27 mouse cellular contexts compared by ENCODE assay signal in genomic region chr17:84206239-84206638, GRCm38 (mm10). TPM values are rescaled to one million over a fixed set of nuclear protein-coding genes. Genes with fewer than 3 reads are reported as not detected.
DNase-seq lines count a peak whose midpoint lies in the region; ATAC-seq and TF ChIP-seq lines count a peak whose summit lies in the region.
"Had no signal": no experiment of that assay in that cellular context is flagged by ENCODE, and none has a peak within 500 bp of the region (broad histone marks: within the 10 kb centered on the region; RNA-seq: fewer than 3 reads in every experiment).

No protein-coding gene starts in this region.

- 0 out of 2 replicates have a peak overlapping the region, but pooled peaks have one; percentile 17 for H3K27ac ChIP-seq in forebrain, embryonic 15.5 days (replicated peaks)
- H3K27ac ChIP-seq in forebrain, postnatal 0 days (ENCODE audit: low read depth, low read length) = no peak overlapping the region
- no peak overlapping the region for H3K27ac ChIP-seq in midbrain, embryonic 14.5 days (replicated peaks; ENCODE audit: low read depth, low read length)
- H3K27ac ChIP-seq in midbrain, embryonic 13.5 days = no peak overlapping the region
- peak overlapping the region; percentile 57 for H3K27ac ChIP-seq in limb, embryonic 12.5 days
- H3K27ac ChIP-seq in stomach, postnatal 0 days (replicated peaks) = peak overlapping the region; percentile 61
- H3K27ac ChIP-seq: forebrain, embryonic 13.5 days; hindbrain, embryonic 10.5 days; hindbrain, embryonic 15.5 days; liver, embryonic 12.5 days; midbrain, embryonic 15.5 days; stomach, embryonic 15.5 days had no signal

- DNase-seq in forebrain, postnatal 0 days = no peak
- peak; percentile 18 for DNase-seq in midbrain, embryonic 14.5 days
- DNase-seq in stomach, postnatal 0 days (ENCODE audit: low spot score) = no peak
- DNase-seq in lung, postnatal 4 days = no peak
- DNase-seq: adrenal gland, postnatal 25 days; cerebellum, adult 18-20 months; cerebellum, postnatal 10 days; heart, postnatal 14 days; kidney, adult 2 months; kidney, postnatal 4 days; layer of hippocampus, postnatal 36 days; liver, postnatal 0 days; lung, postnatal 36 days; right cerebral cortex, postnatal 25 days; thymus, postnatal 4 days had no signal

- H3K27me3 ChIP-seq in forebrain, embryonic 15.5 days = no peaks in the 10 kb centered on the region
- no peaks in the 10 kb centered on the region for H3K27me3 ChIP-seq in forebrain, postnatal 0 days (ENCODE audit: insufficient read depth, low read length)
- no peaks in the 10 kb centered on the region for H3K27me3 ChIP-seq in midbrain, embryonic 14.5 days (ENCODE audit: control insufficient read depth, insufficient read depth, low read length)
- H3K27me3 ChIP-seq in midbrain, embryonic 13.5 days = no peaks in the 10 kb centered on the region
- no peaks in the 10 kb centered on the region for H3K27me3 ChIP-seq in limb, embryonic 12.5 days
- no peaks in the 10 kb centered on the region for H3K27me3 ChIP-seq in stomach, postnatal 0 days (ENCODE audit: control insufficient read depth, insufficient read depth, low read length)
- H3K27me3 ChIP-seq: forebrain, embryonic 13.5 days; hindbrain, embryonic 15.5 days; liver, embryonic 12.5 days; midbrain, embryonic 15.5 days; Patski; stomach, embryonic 15.5 days had no signal

- H3K9me3 ChIP-seq in forebrain, embryonic 15.5 days = no peaks in the 10 kb centered on the region
- no peaks in the 10 kb centered on the region for H3K9me3 ChIP-seq in forebrain, postnatal 0 days (ENCODE audit: low read length)
- H3K9me3 ChIP-seq in midbrain, embryonic 14.5 days (ENCODE audit: control insufficient read depth, low read length) = no peaks in the 10 kb centered on the region
- H3K9me3 ChIP-seq in midbrain, embryonic 13.5 days = no peaks in the 10 kb centered on the region
- H3K9me3 ChIP-seq in limb, embryonic 12.5 days = no peaks in the 10 kb centered on the region
- no peaks in the 10 kb centered on the region for H3K9me3 ChIP-seq in stomach, postnatal 0 days (ENCODE audit: control insufficient read depth, low read length)
- H3K9me3 ChIP-seq: forebrain, embryonic 13.5 days; hindbrain, embryonic 10.5 days; hindbrain, embryonic 15.5 days; liver, embryonic 12.5 days; midbrain, embryonic 15.5 days; stomach, embryonic 15.5 days had no signal

- no peaks in the 10 kb centered on the region for H3K4me1 ChIP-seq in forebrain, embryonic 15.5 days
- H3K4me1 ChIP-seq in forebrain, postnatal 0 days (ENCODE audit: insufficient read depth) = no peaks in the 10 kb centered on the region
- H3K4me1 ChIP-seq in midbrain, embryonic 14.5 days (ENCODE audit: control insufficient read depth, insufficient read depth, low read length) = no peaks in the 10 kb centered on the region
- 0 out of 2 replicates have a peak, but pooled peaks cover 5% of the 10 kb centered on the region for H3K4me1 ChIP-seq in midbrain, embryonic 13.5 days (replicated peaks)
- H3K4me1 ChIP-seq in limb, embryonic 12.5 days (replicated peaks) = peaks cover 25% of the 10 kb centered on the region
- H3K4me1 ChIP-seq in stomach, postnatal 0 days (replicated peaks; ENCODE audit: control insufficient read depth, insufficient read depth) = 0 out of 2 replicates have a peak, but pooled peaks cover 3% of the 10 kb centered on the region
- H3K4me1 ChIP-seq: hindbrain, embryonic 15.5 days; liver, embryonic 12.5 days; midbrain, embryonic 15.5 days had no signal

- TF ChIP-seq EP300 in stomach, postnatal 0 days (optimal IDR thresholded peaks at IDR 0.05) = no peak

- no peak for TF ChIP-seq CTCF in forebrain, postnatal 0 days (IDR thresholded peaks at IDR 0.05; ENCODE audit: low read depth)
- TF ChIP-seq CTCF in stomach, postnatal 0 days (IDR thresholded peaks at IDR 0.05; ENCODE audit: low read depth) = no peak

- no peak for ATAC-seq in forebrain, embryonic 15.5 days (replicated peaks)
- no peak for ATAC-seq in forebrain, postnatal 0 days
- no peak for ATAC-seq in midbrain, embryonic 14.5 days (ENCODE audit: low FRiP score, low TSS enrichment)
- no peak for ATAC-seq in midbrain, embryonic 13.5 days
- peak; percentile 66; the same call in 1 of the 2 replicates for ATAC-seq in limb, embryonic 12.5 days (ENCODE audit: insufficient number of reproducible peaks, insufficient read depth, low FRiP score, low TSS enrichment, low read depth)
- ATAC-seq in stomach, postnatal 0 days (ENCODE audit: low FRiP score, low TSS enrichment) = no peak; the same call in 1 of the 2 replicates
- ATAC-seq in activated CD4-positive, CD25-positive, alpha-beta regulatory T cell, adult 4 months = no peak
- ATAC-seq: forebrain, embryonic 13.5 days; liver, embryonic 12.5 days; liver, postnatal 0 days; midbrain, embryonic 15.5 days; Patski had no signal

- no peaks in the 10 kb centered on the region for H3K36me3 ChIP-seq in forebrain, embryonic 15.5 days
- peaks cover 6% of the 10 kb centered on the region; the same call in 1 of the 2 replicates for H3K36me3 ChIP-seq in forebrain, postnatal 0 days (ENCODE audit: insufficient read depth)
- peaks cover 8% of the 10 kb centered on the region; the same call in 1 of the 2 replicates for H3K36me3 ChIP-seq in midbrain, embryonic 14.5 days (ENCODE audit: control insufficient read depth, insufficient read depth, low read length)
- H3K36me3 ChIP-seq in midbrain, embryonic 13.5 days = peaks cover 16% of the 10 kb centered on the region
- 0 out of 2 replicates have a peak, but pooled peaks cover 15% of the 10 kb centered on the region for H3K36me3 ChIP-seq in limb, embryonic 12.5 days
- H3K36me3 ChIP-seq in stomach, postnatal 0 days (ENCODE audit: control insufficient read depth, insufficient read depth, low read length) = 0 out of 2 replicates have a peak, but pooled peaks cover 1% of the 10 kb centered on the region
- H3K36me3 ChIP-seq: hindbrain, embryonic 15.5 days; midbrain, embryonic 15.5 days; stomach, embryonic 15.5 days had no signal

- WGBS in forebrain, embryonic 15.5 days = 91% methylated on average over 3 of the region's 3 CpGs
- 87% methylated on average over 3 of the region's 3 CpGs for WGBS in forebrain, postnatal 0 days
- 96% methylated on average over 3 of the region's 3 CpGs for WGBS in midbrain, embryonic 14.5 days
- 98% methylated on average over 3 of the region's 3 CpGs for WGBS in midbrain, embryonic 13.5 days
- 46% methylated on average over 3 of the region's 3 CpGs for WGBS in limb, embryonic 12.5 days
- WGBS in stomach, postnatal 0 days = 60% methylated on average over 3 of the region's 3 CpGs

- no peak overlapping the region for H3K9ac ChIP-seq in forebrain, embryonic 15.5 days (replicated peaks)
- H3K9ac ChIP-seq in forebrain, postnatal 0 days = no peak overlapping the region
- no peak overlapping the region for H3K9ac ChIP-seq in midbrain, embryonic 14.5 days (replicated peaks; ENCODE audit: low read length)
- no peak overlapping the region for H3K9ac ChIP-seq in midbrain, embryonic 13.5 days (replicated peaks)
- H3K9ac ChIP-seq in limb, embryonic 12.5 days (replicated peaks) = no peak overlapping the region
- no peak overlapping the region for H3K9ac ChIP-seq in stomach, postnatal 0 days (ENCODE audit: low read length)
- H3K9ac ChIP-seq: forebrain, embryonic 13.5 days; hindbrain, embryonic 15.5 days; liver, embryonic 12.5 days; liver, postnatal 0 days; midbrain, embryonic 15.5 days; stomach, embryonic 15.5 days had no signal

- H3K4me3 ChIP-seq in forebrain, embryonic 15.5 days = no peak overlapping the region
- H3K4me3 ChIP-seq in forebrain, postnatal 0 days (ENCODE audit: low read depth, low read length) = no peak overlapping the region
- H3K4me3 ChIP-seq in midbrain, embryonic 14.5 days (replicated peaks; ENCODE audit: low read depth, low read length) = no peak overlapping the region
- H3K4me3 ChIP-seq in midbrain, embryonic 13.5 days (replicated peaks) = no peak overlapping the region
- no peak overlapping the region for H3K4me3 ChIP-seq in limb, embryonic 12.5 days (replicated peaks)
- no peak overlapping the region for H3K4me3 ChIP-seq in stomach, postnatal 0 days (ENCODE audit: low read depth, low read length)
- H3K4me3 ChIP-seq: erythroblast, embryonic 14.5 days; forebrain, embryonic 13.5 days; hindbrain, embryonic 10.5 days; hindbrain, embryonic 15.5 days; liver, embryonic 12.5 days; midbrain, embryonic 15.5 days; stomach, embryonic 15.5 days had no signal

- no peak overlapping the region for H3K4me2 ChIP-seq in forebrain, embryonic 15.5 days (replicated peaks)
- H3K4me2 ChIP-seq in forebrain, postnatal 0 days (ENCODE audit: low read depth) = no peak overlapping the region
- H3K4me2 ChIP-seq in midbrain, embryonic 14.5 days (ENCODE audit: low read length) = no peak overlapping the region
- no peak overlapping the region for H3K4me2 ChIP-seq in midbrain, embryonic 13.5 days (replicated peaks)
- H3K4me2 ChIP-seq in limb, embryonic 12.5 days = no peak overlapping the region
- H3K4me2 ChIP-seq in stomach, postnatal 0 days (replicated peaks; ENCODE audit: low read depth) = no peak overlapping the region
- H3K4me2 ChIP-seq: forebrain, embryonic 13.5 days; hindbrain, embryonic 15.5 days; liver, embryonic 12.5 days; midbrain, embryonic 15.5 days; stomach, embryonic 15.5 days had no signal

RNA-seq across cellular contexts. Expression of gene Zfp36l2, which starts 18.5 kb away (rescaled TPM):
- polyA plus RNA-seq in forebrain, embryonic 15.5 days (2015; fragmentation: Nextera tagmentation; extraction: Ambion mirVana) = 4.7 and 4.9 TPM in 2 replicates
- 7.5 and 9.6 TPM in 2 replicates for total RNA-seq in forebrain, postnatal 0 days (2014; rRNA removed)
- polyA plus RNA-seq in forebrain, postnatal 0 days (2015; fragmentation: Nextera tagmentation; extraction: Ambion mirVana) = 3.8 and 5.1 TPM in 2 replicates
- polyA plus RNA-seq in midbrain, embryonic 14.5 days (2014; fragmentation: Nextera tagmentation; extraction: Ambion mirVana) = 4.6 and 6.4 TPM in 2 replicates
- 3.6 and 4.4 TPM in 2 replicates for polyA plus RNA-seq in midbrain, embryonic 13.5 days (2015; fragmentation: Nextera tagmentation; extraction: Ambion mirVana)
- 27.9 and 32.7 TPM in 2 replicates for polyA plus RNA-seq in limb, embryonic 12.5 days (2016; fragmentation: Nextera tagmentation; extraction: Ambion mirVana)
- 17.5 and 18.3 TPM in 2 replicates for polyA plus RNA-seq in stomach, postnatal 0 days (2015; fragmentation: Nextera tagmentation; extraction: Ambion mirVana)
- polyA plus RNA-seq in activated CD4-positive, CD25-positive, alpha-beta regulatory T cell, adult 4 months (2017; shearing (Covaris generic)) = 10 to 100 TPM; 31.3 to 64.3 TPM

Comparison
In these comparisons a context has a peak if more than half of its experiments do, and no peak if none do; other contexts are left out.
1. H3K27ac ChIP-seq: peak in forebrain, embryonic 15.5 days (single experiment), limb, embryonic 12.5 days (single experiment) and stomach, postnatal 0 days (single experiment); none in forebrain, postnatal 0 days (single experiment), midbrain, embryonic 14.5 days (single experiment) and midbrain, embryonic 13.5 days (single experiment).